Mouse (Mus musculus) neural tube, embryonic 15.5 days (tissue): Measurements from ENCODE around the gene Arhgap30. TPM values are rescaled to one million over a fixed set of nuclear protein-coding genes. Genes with fewer than 3 reads are reported as not detected.

Experiments used
- ATAC-seq: fragments of 200-750 bp; cut with Nextera tagmentation; 2 replicates; pipeline ENCODE4 v1.8.0; 2017; ENCODE audit warnings: mild to moderate bottlenecking, moderate TSS enrichment, moderate library complexity; ENCODE audit not compliant: low FRiP score
- H3K27ac ChIP-seq: fragments of 300-500 bp; sonication (generic); replicated peaks from 2 replicates; pipeline ENCODE4 v1.5.1; 2015; ENCODE audit warnings: mild to moderate bottlenecking, inconsistent platforms
- H3K27me3 ChIP-seq: fragments of 300-500 bp; sonication (generic); replicated peaks from 2 replicates; pipeline ENCODE4 v1.6.1; 2015; ENCODE audit warnings: inconsistent platforms
- H3K36me3 ChIP-seq: fragments of 300-500 bp; sonication (generic); 2 replicates; pipeline ENCODE4 v1.6.1; 2015; ENCODE audit warnings: inconsistent platforms
- H3K4me1 ChIP-seq: fragments of 300-500 bp; sonication (generic); 2 replicates; pipeline ENCODE4 v1.6.1; 2015; ENCODE audit warnings: inconsistent platforms
- H3K4me2 ChIP-seq: fragments of 300-500 bp; sonication (generic); 2 replicates; pipeline ENCODE4 v1.6.1; 2015; ENCODE audit warnings: inconsistent platforms, mild to moderate bottlenecking, moderate library complexity
- H3K4me3 ChIP-seq: fragments of 300-500 bp; sonication (generic); replicated peaks from 2 replicates; pipeline ENCODE4 v1.5.1; 2015; ENCODE audit warnings: mild to moderate bottlenecking, inconsistent platforms
- H3K9ac ChIP-seq: fragments of 300-500 bp; sonication (generic); replicated peaks from 2 replicates; pipeline ENCODE4 v1.6.1; 2015; ENCODE audit warnings: mild to moderate bottlenecking, inconsistent platforms
- H3K9me3 ChIP-seq: fragments of 300-500 bp; sonication (generic); replicated peaks from 2 replicates; pipeline ENCODE4 v1.6.1; 2016; ENCODE audit warnings: inconsistent platforms
- WGBS: fragments of 180-500 bp; shearing (Covaris S2); methylation state at CpG from one replicate; pipeline ENCODE4 v1.1.7; 2015; ENCODE audit warnings: mixed read lengths; 5-methylcytosine and 5-hydroxymethylcytosine counted together
- polyA plus RNA-seq: library from polyadenylated mRNA; unstranded; fragments of >200 nt; fragmentation: Nextera tagmentation; extraction: Ambion mirVana; gene quantifications from 2 replicates; pipeline ENCODE4 v1.2.1, GENCODE M21; 2015

Gene Arhgap30
- polyA plus RNA-seq, 1 experiment from 2014 or later: 0.88 TPM

- WGBS: 81% methylated on average over 5 of the region's 5 CpGs
- H3K9ac ChIP-seq: no peak overlapping the region
- ATAC-seq: no peak
- no peaks in the 10 kb centered on the region for H3K27me3 ChIP-seq
- H3K4me2 ChIP-seq: no peak overlapping the region
- no peaks in the 10 kb centered on the region for H3K4me1 ChIP-seq
- no peaks in the 10 kb centered on the region for H3K9me3 ChIP-seq
- H3K4me3 ChIP-seq: no peak overlapping the region
- H3K27ac ChIP-seq: no peak overlapping the region
- H3K36me3 ChIP-seq: no peaks in the 10 kb centered on the region
Measured at GRCm38 (mm10) chr1:171452522-171452921, 63.8 kb downstream of the Arhgap30 start.

- Histone ChIP-seq H3K36me3 (no peaks in the 10 kb centered on the region), H3K27ac (no peak overlapping the region), H3K4me1 (no peaks in the 10 kb centered on the region), H3K4me3 (no peak overlapping the region), H3K9me3 (no peaks in the 10 kb centered on the region), H3K4me2 (no peak overlapping the region), H3K9ac (no peak overlapping the region), H3K27me3 (no peaks in the 10 kb centered on the region)
- 89% methylated on average over 5 of the region's 5 CpGs for WGBS
- ATAC-seq: no peak
Measured at GRCm38 (mm10) chr1:171452923-171453322, 64.2 kb downstream of the Arhgap30 start.

GRCm38 (mm10) chr1:171454926-171455325, 66.2 kb downstream of the Arhgap30 start:
- H3K27me3 ChIP-seq: no peaks in the 10 kb centered on the region
- no peak overlapping the region for H3K4me2 ChIP-seq
- WGBS: 87% methylated on average over 6 of the region's 6 CpGs
- no peak for ATAC-seq
- H3K4me1 ChIP-seq: peaks cover 3% of the 10 kb centered on the region; the same call in 1 of the 2 replicates
- no peaks in the 10 kb centered on the region for H3K9me3 ChIP-seq
- H3K27ac ChIP-seq: no peak overlapping the region
- no peak overlapping the region for H3K4me3 ChIP-seq
- no peaks in the 10 kb centered on the region for H3K36me3 ChIP-seq
- H3K9ac ChIP-seq: no peak overlapping the region

GRCm38 (mm10) chr1:171457568-171457967, 68.8 kb downstream of the Arhgap30 start:
- ATAC-seq: no peak
- 89% methylated on average over 1 of the region's 1 CpGs for WGBS
- Histone ChIP-seq H3K27me3 (no peaks in the 10 kb centered on the region), H3K4me1 (peaks cover 8% of the 10 kb centered on the region; the same call in 1 of the 2 replicates), H3K27ac (no peak overlapping the region), H3K4me2 (no peak overlapping the region), H3K4me3 (no peak overlapping the region), H3K36me3 (no peaks in the 10 kb centered on the region), H3K9me3 (no peaks in the 10 kb centered on the region), H3K9ac (no peak overlapping the region)

- Histone ChIP-seq H3K4me3 (no peak overlapping the region), H3K27ac (no peak overlapping the region), H3K9me3 (no peaks in the 10 kb centered on the region), H3K9ac (no peak overlapping the region), H3K27me3 (no peaks in the 10 kb centered on the region), H3K4me1 (peaks cover 8% of the 10 kb centered on the region; the same call in 1 of the 2 replicates), H3K36me3 (no peaks in the 10 kb centered on the region), H3K4me2 (no peak overlapping the region)
- 52% methylated on average over 5 of the region's 5 CpGs for whole genome bisulfite sequencing
- ATAC-seq: no peak
Measured at GRCm38 (mm10) chr1:171459791-171460190, 71.0 kb downstream of the Arhgap30 start.

Other genes starting within 250 kb of the Arhgap30 start
- gene Sdhc, start 238.4 kb upstream of the Arhgap30 start, polyA plus RNA-seq: 311 and 314 TPM in 2 replicates
- gene Mpz, start 238.2 kb upstream of the Arhgap30 start, polyA plus RNA-seq: 8.8 and 11.0 TPM in 2 replicates
- gene Pcp4l1, start 192.7 kb upstream of the Arhgap30 start, polyA plus RNA-seq: 34.0 and 39.1 TPM in 2 replicates
- gene Nr1i3, start 175.0 kb upstream of the Arhgap30 start, polyA plus RNA-seq: 0.38 and 0.52 TPM in 2 replicates
- gene Tomm40l, start 166.4 kb upstream of the Arhgap30 start, polyA plus RNA-seq: 51.0 and 60.0 TPM in 2 replicates
- gene Apoa2, start 163.9 kb upstream of the Arhgap30 start, polyA plus RNA-seq: 11.1 and 12.9 TPM in 2 replicates
- gene Fcer1g, start 154.6 kb upstream of the Arhgap30 start, polyA plus RNA-seq: 32.0 and 46.6 TPM in 2 replicates
- gene Adamts4, start 138.5 kb upstream of the Arhgap30 start, polyA plus RNA-seq: 3.3 and 3.6 TPM in 2 replicates
- gene Ndufs2, start 137.6 kb upstream of the Arhgap30 start, polyA plus RNA-seq: 237 and 260 TPM in 2 replicates
- gene B4galt3, start 118.6 kb upstream of the Arhgap30 start, polyA plus RNA-seq: 90.6 and 97.6 TPM in 2 replicates
- 42.7 and 48.0 TPM in 2 replicates for gene Ppox, start 107.8 kb upstream of the Arhgap30 start, polyA plus RNA-seq
- 87.4 and 91.6 TPM in 2 replicates for gene Usp21, start 101.0 kb upstream of the Arhgap30 start, polyA plus RNA-seq
- gene Ufc1, start 93.9 kb upstream of the Arhgap30 start, polyA plus RNA-seq: 115 and 119 TPM in 2 replicates
- gene Dedd, start 59.8 kb upstream of the Arhgap30 start, polyA plus RNA-seq: 44.1 and 49.9 TPM in 2 replicates
- 53.0 and 53.1 TPM in 2 replicates for gene Nit1, start 43.3 kb upstream of the Arhgap30 start, polyA plus RNA-seq
- 146 and 162 TPM in 2 replicates for gene Pfdn2, start 43.3 kb upstream of the Arhgap30 start, polyA plus RNA-seq
- gene Klhdc9, start 28.2 kb upstream of the Arhgap30 start, polyA plus RNA-seq: 4.0 and 4.1 TPM in 2 replicates
- gene Nectin4, start 18.9 kb upstream of the Arhgap30 start, polyA plus RNA-seq: 3.7 and 5.6 TPM in 2 replicates
- 131 and 149 TPM in 2 replicates for gene Usf1, start 22.4 kb downstream of the Arhgap30 start, polyA plus RNA-seq
- 4.9 and 6.2 TPM in 2 replicates for gene Tstd1, start 29.9 kb downstream of the Arhgap30 start, polyA plus RNA-seq
- gene F11r, start 48.6 kb downstream of the Arhgap30 start, polyA plus RNA-seq: 11.8 and 27.5 TPM in 2 replicates
- gene Alyref2, start 114.5 kb downstream of the Arhgap30 start, polyA plus RNA-seq: 30.6 and 34.7 TPM in 2 replicates
- not detected in 2 replicates for gene Itln1, start 146.3 kb downstream of the Arhgap30 start, polyA plus RNA-seq
- gene Cd244a, start 170.2 kb downstream of the Arhgap30 start, polyA plus RNA-seq: 0.09 and 1.9 TPM in 2 replicates
- 0.13 and 1.3 TPM in 2 replicates for gene Ly9, start 218.5 kb downstream of the Arhgap30 start, polyA plus RNA-seq